Mouse (Mus musculus): ENCODE results near the gene Tfap2e. TPM values are rescaled to one million over a fixed set of nuclear protein-coding genes. Genes with fewer than 3 reads are reported as not detected.
A peak's percentile ranks its signal among the peaks of the same experiment; 100 is the strongest.

Gene Tfap2e
- not detected in 2 replicates for polyA plus RNA-seq (2015; fragmentation: Nextera tagmentation; extraction: Ambion mirVana)

DNA sequence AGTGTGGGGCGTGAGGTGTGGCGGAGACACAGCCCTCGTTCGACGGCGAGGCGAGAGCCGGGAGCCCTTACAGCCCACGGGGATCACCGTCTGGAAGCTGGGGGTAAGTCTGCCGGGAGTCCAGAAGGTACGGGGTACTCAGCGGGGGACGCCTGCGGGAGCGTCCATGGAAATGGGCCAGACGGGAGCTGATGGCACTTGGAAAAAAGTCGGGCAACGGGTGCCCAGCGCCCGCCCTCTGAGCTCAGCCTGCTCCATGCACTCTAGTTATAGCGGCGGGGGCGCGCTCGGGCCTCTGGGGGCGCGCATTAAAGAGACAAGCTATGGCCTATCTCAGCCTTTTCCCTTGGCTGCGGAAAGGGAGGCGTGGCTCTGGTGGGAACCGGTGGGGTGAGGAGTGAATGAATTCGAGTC lies at the start of gene Tfap2e:
TSS of gene Tfap2e (minus strand) at position 240 of the 414 bp plus-strand sequence.
- WGBS, result 2% methylated on average over 32 of the region's 32 CpGs
- Histone ChIP-seq H3K4me1 (peaks cover 31% of the 10 kb centered on the region), H3K27ac (replicated peaks) (no peak within 1 kb of the TSS), H3K4me2 (peak within 1 kb of the TSS; percentile 66), H3K9me3 (no peaks in the 10 kb centered on the region), H3K27me3 (replicated peaks) (peaks cover 94% of the 10 kb centered on the region), H3K36me3 (no peaks in the 10 kb centered on the region), H3K9ac (peak within 1 kb of the TSS; percentile 65), H3K4me3 (peak within 1 kb of the TSS; percentile 51)
- ATAC-seq (ENCODE audit: extremely low read depth, insufficient number of reproducible peaks, low FRiP score, low TSS enrichment), result no peak

DNA sequence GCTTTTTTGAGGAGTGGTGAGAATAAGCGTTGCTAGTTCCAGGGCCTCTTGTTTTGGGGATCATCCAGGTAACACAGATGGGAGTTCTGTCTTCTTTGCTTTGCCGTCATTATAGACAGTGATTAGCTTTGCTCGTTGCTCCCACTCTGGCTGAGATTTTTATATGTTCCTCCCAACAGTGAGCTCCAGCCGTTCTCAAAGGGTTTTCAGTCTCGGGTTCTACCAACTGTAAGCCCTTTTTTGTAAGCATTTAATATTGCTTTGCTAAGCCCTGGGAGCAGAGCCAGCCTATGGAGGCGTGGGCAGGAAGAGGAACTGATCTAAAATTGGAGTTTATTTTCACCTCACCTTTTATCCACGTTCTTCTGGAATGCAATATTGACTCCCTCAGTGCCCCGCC lies 47.0 kb upstream of the Tfap2e start:
- Histone ChIP-seq H3K4me3 (no peak overlapping the region), H3K9ac (no peak overlapping the region), H3K4me2 (no peak overlapping the region), H3K4me1 (peaks cover 22% of the 10 kb centered on the region), H3K36me3 (0 out of 2 replicates have a peak, but pooled peaks cover 3% of the 10 kb centered on the region), H3K9me3 (no peaks in the 10 kb centered on the region), H3K27me3 (replicated peaks) (no peaks in the 10 kb centered on the region), H3K27ac (replicated peaks) (no peak overlapping the region)
- WGBS, result 76% methylated on average over 8 of the region's 8 CpGs
- no peak for ATAC-seq (ENCODE audit: extremely low read depth, insufficient number of reproducible peaks, low FRiP score, low TSS enrichment)

DNA sequence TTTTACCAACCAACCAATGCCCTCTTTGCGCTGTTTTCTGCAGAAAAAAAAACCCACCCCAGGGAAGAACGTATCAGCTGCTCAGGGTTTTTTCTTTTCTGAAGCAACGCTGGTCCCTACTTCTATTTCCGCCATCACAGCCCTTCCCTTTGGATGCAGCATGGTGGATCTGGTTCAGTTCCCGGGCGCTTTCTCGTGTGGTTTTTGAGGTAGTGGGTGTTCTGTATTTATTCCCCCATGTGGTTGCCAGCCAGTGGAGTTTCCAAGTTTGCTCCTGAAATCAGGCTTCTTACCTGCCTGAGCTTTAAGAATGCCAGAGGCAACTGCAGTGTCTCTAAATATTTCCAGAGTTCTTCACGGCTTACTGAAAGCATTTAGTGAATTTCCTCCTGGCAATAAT lies 46.5 kb upstream of the Tfap2e start:
- Histone ChIP-seq H3K4me3 (no peak overlapping the region), H3K9ac (no peak overlapping the region), H3K27me3 (replicated peaks) (no peaks in the 10 kb centered on the region), H3K36me3 (no peaks in the 10 kb centered on the region), H3K9me3 (no peaks in the 10 kb centered on the region), H3K4me1 (peaks cover 22% of the 10 kb centered on the region), H3K4me2 (no peak overlapping the region), H3K27ac (replicated peaks) (no peak overlapping the region)
- WGBS, result 87% methylated on average over 8 of the region's 8 CpGs
- ATAC-seq (ENCODE audit: extremely low read depth, insufficient number of reproducible peaks, low FRiP score, low TSS enrichment), result no peak

DNA sequence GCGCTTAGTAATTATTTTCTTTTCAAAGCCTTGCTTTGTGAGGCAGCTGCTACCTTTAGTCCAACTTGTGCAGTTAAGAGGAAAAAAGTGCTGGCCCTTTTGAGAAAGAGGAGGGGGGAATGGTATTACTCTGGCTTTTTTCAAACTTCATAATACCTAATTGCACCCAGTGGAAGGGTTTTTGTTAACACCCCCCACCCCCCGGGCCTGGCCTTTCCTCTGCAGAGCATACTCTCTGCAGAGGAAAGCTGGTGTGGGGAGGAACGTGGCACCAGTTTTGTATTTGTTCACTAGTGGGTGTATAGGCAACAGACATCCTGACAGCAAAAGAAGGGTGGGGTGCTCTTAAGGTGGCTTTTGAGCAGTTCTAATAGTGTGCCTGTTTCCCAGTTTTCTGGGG lies 45.8 kb upstream of the Tfap2e start:
- Histone ChIP-seq H3K27ac (replicated peaks) (no peak overlapping the region), H3K9ac (no peak overlapping the region), H3K4me2 (no peak overlapping the region), H3K27me3 (replicated peaks) (no peaks in the 10 kb centered on the region), H3K4me3 (no peak overlapping the region), H3K4me1 (peaks cover 22% of the 10 kb centered on the region), H3K36me3 (no peaks in the 10 kb centered on the region), H3K9me3 (no peaks in the 10 kb centered on the region)
- no peak for ATAC-seq (ENCODE audit: extremely low read depth, insufficient number of reproducible peaks, low FRiP score, low TSS enrichment)
- WGBS, result 85% methylated on average over 3 of the region's 3 CpGs

DNA sequence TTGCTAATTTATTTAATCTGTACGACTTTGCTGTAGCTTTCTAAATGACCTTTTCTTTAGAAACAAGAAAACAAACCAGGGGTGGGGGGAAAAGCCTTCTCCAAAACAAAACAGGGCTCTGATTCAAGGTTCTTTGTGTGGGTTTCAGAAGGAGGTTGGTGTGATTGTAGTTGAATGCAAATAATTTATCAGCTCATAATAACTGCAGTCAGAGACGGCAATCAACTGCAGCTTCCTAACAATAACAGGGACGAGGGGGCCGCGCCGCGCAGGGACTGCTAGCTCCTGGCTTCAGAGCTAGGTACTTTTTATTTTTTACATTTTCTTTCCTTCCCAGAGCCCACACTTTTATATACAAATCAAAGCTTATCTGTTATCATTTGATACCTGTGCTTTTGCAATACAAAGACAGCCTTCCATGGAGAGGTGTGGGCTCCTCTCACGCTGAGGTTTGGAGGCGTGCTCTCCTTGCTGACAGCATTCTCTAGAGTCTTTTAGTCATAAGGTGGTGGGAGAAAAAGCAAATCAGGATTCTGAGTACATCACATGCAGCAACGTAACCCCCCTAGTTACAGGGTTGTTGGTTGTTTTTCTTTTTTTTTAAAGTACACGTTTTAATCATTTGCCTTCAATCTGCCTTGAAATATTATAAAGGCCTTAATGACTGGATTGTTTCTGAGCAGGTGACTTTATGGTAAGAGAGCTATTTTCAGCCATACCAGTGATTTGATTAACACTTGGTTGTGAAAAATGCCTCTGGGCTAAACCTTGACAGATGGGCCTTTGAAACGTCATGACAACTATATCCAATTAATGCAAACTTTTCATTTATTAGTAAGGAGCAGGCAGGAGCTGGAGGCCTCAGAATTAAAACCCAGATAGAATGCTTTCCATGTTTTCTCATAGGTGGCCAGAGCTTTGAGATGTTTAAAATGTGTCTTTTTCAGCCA lies 44.1 kb upstream of the Tfap2e start:
- WGBS, result 61% methylated on average over 12 of the region's 12 CpGs
- H3K27ac ChIP-seq (replicated peaks), result no peak overlapping the region
- no peaks in the 10 kb centered on the region for H3K9me3 ChIP-seq
- no peaks in the 10 kb centered on the region for H3K27me3 ChIP-seq (replicated peaks)
- no peak for ATAC-seq (ENCODE audit: extremely low read depth, insufficient number of reproducible peaks, low FRiP score, low TSS enrichment)
- peak overlapping the region; percentile 14; the same call in 1 of the 2 replicates for H3K9ac ChIP-seq
- H3K4me3 ChIP-seq, result no peak overlapping the region
- H3K4me1 ChIP-seq, result peaks cover 22% of the 10 kb centered on the region
- H3K4me2 ChIP-seq, result peak overlapping the region; percentile 46; the same call in 1 of the 2 replicates
- H3K36me3 ChIP-seq, result no peaks in the 10 kb centered on the region

DNA sequence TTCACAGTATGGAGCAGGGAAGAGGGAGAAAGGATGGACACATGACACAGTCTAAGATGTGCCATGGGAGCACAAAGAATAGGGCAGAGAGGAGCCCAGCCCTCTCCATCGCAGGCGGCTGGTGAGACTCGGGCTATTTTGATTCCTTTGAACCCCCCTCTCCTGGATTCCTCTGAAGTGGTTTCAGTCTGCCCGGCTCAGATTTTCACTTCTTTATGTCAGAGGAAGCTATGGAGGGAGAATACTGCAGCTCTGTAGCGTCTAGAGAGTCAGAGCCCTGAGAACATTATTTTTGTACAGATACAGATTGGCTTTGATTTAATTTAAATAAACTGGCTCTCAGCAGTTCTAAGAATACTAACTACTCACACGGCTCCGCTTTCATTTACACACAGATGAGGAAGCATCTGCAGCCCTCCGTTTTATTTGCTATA lies 43.1 kb upstream of the Tfap2e start:
- H3K4me1 ChIP-seq, result peaks cover 22% of the 10 kb centered on the region
- H3K9me3 ChIP-seq, result no peaks in the 10 kb centered on the region
- H3K9ac ChIP-seq, result 0 out of 2 replicates have a peak overlapping the region, but pooled peaks have one; percentile 61
- no peak for ATAC-seq (ENCODE audit: extremely low read depth, insufficient number of reproducible peaks, low FRiP score, low TSS enrichment)
- no peaks in the 10 kb centered on the region for H3K27me3 ChIP-seq (replicated peaks)
- peak overlapping the region; percentile 46 for H3K4me2 ChIP-seq
- no peak overlapping the region for H3K4me3 ChIP-seq
- peak overlapping the region; percentile 45; the same call in 1 of the 2 replicates for H3K27ac ChIP-seq (replicated peaks)
- 40% methylated on average over 8 of the region's 8 CpGs for WGBS
- no peaks in the 10 kb centered on the region for H3K36me3 ChIP-seq

DNA sequence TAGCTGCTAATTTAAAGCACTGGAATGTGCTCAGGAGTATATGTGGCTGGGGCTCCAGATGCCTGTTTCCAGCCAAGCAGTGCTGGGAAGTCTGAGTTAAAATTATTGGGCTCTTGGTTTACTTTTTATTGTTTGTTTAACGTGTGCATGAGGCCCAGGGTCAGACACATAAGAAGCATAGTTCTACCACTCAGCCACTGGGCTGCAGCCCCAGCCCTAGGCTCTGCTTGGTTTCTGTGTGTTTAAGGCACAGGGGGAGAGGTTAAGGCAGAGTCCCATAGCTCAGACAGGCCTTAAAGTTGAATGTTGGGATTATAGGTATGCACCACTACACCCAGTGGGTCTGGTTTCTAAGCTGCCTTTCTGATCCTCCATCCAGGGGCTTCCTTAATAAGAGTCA lies 39.1 kb upstream of the Tfap2e start:
- H3K27me3 ChIP-seq (replicated peaks), result no peaks in the 10 kb centered on the region
- WGBS, result 63% methylated on average over 1 of the region's 1 CpGs

DNA sequence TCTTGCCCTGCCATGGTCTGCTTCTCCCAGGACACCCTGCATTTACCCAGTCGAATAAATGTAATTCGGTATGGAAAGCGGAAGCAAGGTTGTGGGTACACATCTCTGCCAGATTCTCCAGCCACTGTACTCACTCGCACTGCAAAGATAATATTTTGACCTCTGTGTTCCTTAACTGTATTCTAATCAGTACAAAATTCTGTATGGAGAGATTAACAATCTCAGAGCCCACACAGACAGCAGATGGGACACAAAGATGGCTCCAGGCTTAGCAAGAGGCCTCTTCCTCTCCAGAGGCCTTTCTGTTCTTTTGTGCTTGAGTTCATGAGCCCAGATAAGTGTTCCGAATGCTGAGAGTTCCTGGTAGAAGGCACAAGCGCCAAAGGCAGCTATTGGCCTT lies 37.8 kb upstream of the Tfap2e start:
- 87% methylated on average over 6 of the region's 6 CpGs for WGBS
- H3K9ac ChIP-seq, result no peak overlapping the region
- H3K36me3 ChIP-seq, result peaks cover 10% of the 10 kb centered on the region; the same call in 1 of the 2 replicates
- H3K4me3 ChIP-seq, result no peak overlapping the region
- no peak overlapping the region for H3K4me2 ChIP-seq
- H3K9me3 ChIP-seq, result no peaks in the 10 kb centered on the region
- ATAC-seq (ENCODE audit: extremely low read depth, insufficient number of reproducible peaks, low FRiP score, low TSS enrichment), result no peak
- peaks cover 4% of the 10 kb centered on the region for H3K4me1 ChIP-seq
- H3K27ac ChIP-seq (replicated peaks), result no peak overlapping the region
- no peaks in the 10 kb centered on the region for H3K27me3 ChIP-seq (replicated peaks)

More for the DNA sequence above, 39.1 kb upstream of the Tfap2e start:
- H3K4me2 ChIP-seq, result no peak overlapping the region
- no peaks in the 10 kb centered on the region for H3K9me3 ChIP-seq
- H3K9ac ChIP-seq, result no peak overlapping the region
- H3K27ac ChIP-seq (replicated peaks), result no peak overlapping the region
- no peak overlapping the region for H3K4me3 ChIP-seq
- ATAC-seq (ENCODE audit: extremely low read depth, insufficient number of reproducible peaks, low FRiP score, low TSS enrichment), result no peak
- peaks cover 17% of the 10 kb centered on the region for H3K4me1 ChIP-seq
- H3K36me3 ChIP-seq, result peaks cover 5% of the 10 kb centered on the region; the same call in 1 of the 2 replicates

DNA sequence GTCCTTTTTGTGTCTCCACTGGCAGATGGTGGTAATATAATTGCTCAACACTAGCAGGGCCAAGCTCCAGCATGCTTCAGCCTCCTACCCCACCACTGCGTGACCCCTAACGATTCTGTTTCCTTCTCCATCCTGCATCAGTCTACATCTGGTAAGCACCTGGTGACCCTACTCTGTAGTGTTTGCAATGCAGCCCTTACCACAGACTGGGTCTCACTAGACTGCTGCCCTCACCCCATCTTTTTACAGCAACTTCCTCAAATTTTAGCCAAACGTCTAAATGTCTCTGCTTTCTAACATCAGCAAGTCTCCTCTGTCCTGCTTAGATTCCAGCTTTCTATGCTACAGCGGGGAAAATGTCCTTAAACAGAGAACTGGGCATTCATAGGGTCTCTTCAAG lies 34.8 kb upstream of the Tfap2e start:
- Histone ChIP-seq H3K9me3 (no peaks in the 10 kb centered on the region), H3K4me1 (no peaks in the 10 kb centered on the region), H3K27me3 (replicated peaks) (no peaks in the 10 kb centered on the region), H3K4me2 (no peak overlapping the region), H3K9ac (no peak overlapping the region), H3K4me3 (no peak overlapping the region), H3K36me3 (peaks cover 21% of the 10 kb centered on the region), H3K27ac (replicated peaks) (no peak overlapping the region)
- WGBS, result 85% methylated on average over 4 of the region's 4 CpGs
- no peak for ATAC-seq (ENCODE audit: extremely low read depth, insufficient number of reproducible peaks, low FRiP score, low TSS enrichment)

DNA sequence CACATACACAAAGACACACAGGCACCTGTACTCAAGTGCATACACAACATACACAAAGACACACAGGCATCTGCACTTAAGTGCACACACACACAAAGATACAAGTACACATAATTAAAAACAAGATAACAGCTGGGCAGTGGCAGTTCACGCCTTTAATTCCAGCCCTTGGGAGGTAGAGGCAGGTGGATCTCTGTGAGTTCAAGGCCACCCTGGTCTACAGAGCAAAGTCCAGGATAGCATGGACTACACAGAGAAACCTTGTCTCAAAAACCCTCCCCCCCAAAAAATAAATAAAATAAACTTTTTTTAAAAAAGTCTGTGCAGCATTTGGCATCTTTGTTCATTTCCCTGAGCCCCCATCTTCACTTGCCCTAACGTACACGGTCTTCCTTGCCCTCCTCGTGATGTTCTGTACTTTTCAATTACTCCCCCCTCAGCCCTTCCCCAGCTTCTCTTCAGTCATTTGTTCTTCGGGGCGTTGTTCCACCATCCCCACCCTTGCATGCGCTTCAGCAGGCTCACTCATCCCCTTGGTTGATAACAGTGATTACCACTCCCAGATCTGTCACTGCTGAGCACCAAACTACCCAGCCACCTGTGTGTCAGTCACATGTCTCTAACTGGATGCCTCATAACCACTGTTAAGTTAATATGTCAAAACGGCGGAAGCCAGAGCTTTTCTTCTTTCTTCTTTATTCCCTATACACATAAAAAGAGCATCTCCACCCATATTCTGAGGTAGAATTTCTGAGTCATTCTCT lies 33.9 kb upstream of the Tfap2e start:
- no peak overlapping the region for H3K27ac ChIP-seq (replicated peaks)
- 76% methylated on average over 9 of the region's 9 CpGs for WGBS
- no peak overlapping the region for H3K4me3 ChIP-seq
- H3K27me3 ChIP-seq (replicated peaks), result no peaks in the 10 kb centered on the region
- peaks cover 21% of the 10 kb centered on the region for H3K36me3 ChIP-seq
- H3K4me2 ChIP-seq, result no peak overlapping the region
- no peak overlapping the region for H3K9ac ChIP-seq
- no peaks in the 10 kb centered on the region for H3K9me3 ChIP-seq
- H3K4me1 ChIP-seq, result no peaks in the 10 kb centered on the region
- ATAC-seq (ENCODE audit: extremely low read depth, insufficient number of reproducible peaks, low FRiP score, low TSS enrichment), result no peak

DNA sequence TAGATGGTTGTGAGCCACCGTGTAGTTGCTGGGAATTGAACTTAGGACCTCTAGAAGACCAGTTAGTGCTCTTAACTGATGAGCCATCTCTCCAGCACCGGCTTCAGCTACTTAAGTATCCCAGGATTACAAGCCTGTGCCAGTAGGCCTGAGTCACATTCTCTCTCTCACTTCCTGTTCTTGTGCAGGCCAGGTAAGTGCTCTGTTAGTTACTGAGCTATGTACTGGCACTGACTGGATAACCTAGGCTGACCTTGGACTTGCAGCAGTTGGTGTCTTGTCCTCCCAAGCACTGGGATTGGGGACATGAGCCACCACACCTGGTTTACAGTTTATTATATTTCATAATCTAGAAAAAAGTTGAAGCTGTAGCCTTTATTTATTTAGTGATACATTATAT lies 27.4 kb upstream of the Tfap2e start:
- Histone ChIP-seq H3K4me2 (no peak overlapping the region), H3K27ac (replicated peaks) (no peak overlapping the region), H3K9me3 (no peaks in the 10 kb centered on the region), H3K4me3 (no peak overlapping the region), H3K4me1 (no peaks in the 10 kb centered on the region), H3K9ac (no peak overlapping the region), H3K36me3 (peaks cover 39% of the 10 kb centered on the region), H3K27me3 (replicated peaks) (no peaks in the 10 kb centered on the region)
- WGBS, result 71% methylated on average over 2 of the region's 2 CpGs
- no peak for ATAC-seq (ENCODE audit: extremely low read depth, insufficient number of reproducible peaks, low FRiP score, low TSS enrichment)
